Mouse (Mus musculus): ENCODE measurements at regions not wholly inside any gene's neighbourhood (a gene's known extent, or its start where the extent isn't known, plus 50 kb on each side); places are given as distances from the start of the nearest gene placed in this dataset.

- no peak overlapping the region for H3K27ac ChIP-seq
- H3K9me3 ChIP-seq = no peaks in the 10 kb centered on the region
- WGBS = 93% methylated on average over 1 of the region's 1 CpGs
- H3K4me1 ChIP-seq (replicated peaks) = no peaks in the 10 kb centered on the region; the same call in 1 of the 2 replicates
- ATAC-seq (ENCODE audit: insufficient number of reproducible peaks, insufficient read depth, low FRiP score, low TSS enrichment, low read depth) = no peak
- H3K36me3 ChIP-seq = no peaks in the 10 kb centered on the region
- H3K4me3 ChIP-seq (replicated peaks) = no peak overlapping the region
- no peak overlapping the region for H3K4me2 ChIP-seq
- no peaks in the 10 kb centered on the region for H3K27me3 ChIP-seq
- no peak overlapping the region for H3K9ac ChIP-seq (replicated peaks)
These were observed 684.9 kb upstream of the Adgrl4 start for GRCm38 (mm10) chr3:150752787-150753186.

DNA sequence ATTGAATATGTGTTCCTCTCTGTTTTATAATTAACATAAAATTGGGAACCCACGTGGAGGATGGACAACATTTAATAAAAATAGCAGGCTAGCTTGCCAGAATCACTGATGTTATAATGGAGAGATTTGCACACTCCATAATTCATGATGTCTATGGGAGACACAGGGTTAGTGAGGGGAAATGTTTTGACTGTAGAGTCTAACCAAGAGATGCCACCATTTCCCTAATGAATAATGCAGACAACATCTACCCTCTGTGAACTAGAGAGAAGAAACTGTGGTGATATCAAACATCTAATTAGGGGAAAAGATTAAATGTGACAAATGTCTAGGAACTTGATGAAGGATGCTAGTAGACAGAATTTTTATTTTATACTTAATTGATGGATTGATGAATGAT is 677.8 kb upstream of the Adgrl4 start:
- H3K27me3 ChIP-seq = no peaks in the 10 kb centered on the region
- no peaks in the 10 kb centered on the region for H3K36me3 ChIP-seq
- no peaks in the 10 kb centered on the region for H3K4me1 ChIP-seq (replicated peaks)
- no peak overlapping the region for H3K4me2 ChIP-seq
- H3K9me3 ChIP-seq = no peaks in the 10 kb centered on the region
- no peak overlapping the region for H3K9ac ChIP-seq (replicated peaks)
- H3K27ac ChIP-seq = no peak overlapping the region
- WGBS = 61% methylated on average over 1 of the region's 1 CpGs
- no peak overlapping the region for H3K4me3 ChIP-seq (replicated peaks)
- no peak for ATAC-seq (ENCODE audit: insufficient number of reproducible peaks, insufficient read depth, low FRiP score, low TSS enrichment, low read depth)

DNA sequence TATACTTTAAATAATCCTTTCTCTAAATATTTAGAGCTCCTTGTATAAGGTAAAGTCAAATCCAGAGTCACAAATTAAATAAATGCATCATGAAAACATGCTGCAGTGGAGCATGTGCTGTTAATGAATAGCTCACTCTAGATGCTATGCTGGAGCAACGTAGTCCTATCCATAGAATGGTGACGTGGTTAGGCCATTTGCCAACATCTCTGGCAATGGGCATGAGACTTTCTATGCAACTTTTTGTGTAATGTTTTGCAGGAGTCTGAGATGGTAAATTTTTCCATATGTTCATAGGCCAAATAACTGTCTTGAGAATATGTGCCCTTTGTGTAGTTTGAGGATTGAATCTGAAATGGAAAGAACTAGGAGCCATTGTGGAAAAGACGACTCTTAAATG is 653.1 kb upstream of the Adgrl4 start:
- Histone ChIP-seq H3K9ac (replicated peaks) (no peak overlapping the region), H3K9me3 (no peaks in the 10 kb centered on the region), H3K27me3 (no peaks in the 10 kb centered on the region), H3K36me3 (no peaks in the 10 kb centered on the region), H3K27ac (no peak overlapping the region), H3K4me3 (replicated peaks) (no peak overlapping the region), H3K4me1 (replicated peaks) (no peaks in the 10 kb centered on the region), H3K4me2 (no peak overlapping the region)
- WGBS = 82% methylated on average over 3 of the region's 3 CpGs
- ATAC-seq (ENCODE audit: insufficient number of reproducible peaks, insufficient read depth, low FRiP score, low TSS enrichment, low read depth) = no peak

- Histone ChIP-seq H3K36me3 (no peaks in the 10 kb centered on the region), H3K9ac (replicated peaks) (no peak overlapping the region), H3K4me1 (replicated peaks) (no peaks in the 10 kb centered on the region), H3K27ac (no peak overlapping the region), H3K4me2 (no peak overlapping the region), H3K27me3 (no peaks in the 10 kb centered on the region), H3K4me3 (replicated peaks) (no peak overlapping the region), H3K9me3 (no peaks in the 10 kb centered on the region)
- no peak for ATAC-seq (ENCODE audit: insufficient number of reproducible peaks, insufficient read depth, low FRiP score, low TSS enrichment, low read depth)
These were observed 619.9 kb upstream of the Adgrl4 start for GRCm38 (mm10) chr3:150817807-150818206.

GRCm38 (mm10) chr3:150819369-150819768 is 618.3 kb upstream of the Adgrl4 start:
- H3K9ac ChIP-seq (replicated peaks) = no peak overlapping the region
- 80% methylated on average over 4 of the region's 4 CpGs for WGBS
- no peaks in the 10 kb centered on the region for H3K36me3 ChIP-seq
- H3K4me1 ChIP-seq (replicated peaks) = no peaks in the 10 kb centered on the region
- no peak overlapping the region for H3K4me3 ChIP-seq (replicated peaks)
- no peak for ATAC-seq (ENCODE audit: insufficient number of reproducible peaks, insufficient read depth, low FRiP score, low TSS enrichment, low read depth)
- H3K27me3 ChIP-seq = no peaks in the 10 kb centered on the region
- H3K4me2 ChIP-seq = no peak overlapping the region
- no peaks in the 10 kb centered on the region for H3K9me3 ChIP-seq
- no peak overlapping the region for H3K27ac ChIP-seq

DNA sequence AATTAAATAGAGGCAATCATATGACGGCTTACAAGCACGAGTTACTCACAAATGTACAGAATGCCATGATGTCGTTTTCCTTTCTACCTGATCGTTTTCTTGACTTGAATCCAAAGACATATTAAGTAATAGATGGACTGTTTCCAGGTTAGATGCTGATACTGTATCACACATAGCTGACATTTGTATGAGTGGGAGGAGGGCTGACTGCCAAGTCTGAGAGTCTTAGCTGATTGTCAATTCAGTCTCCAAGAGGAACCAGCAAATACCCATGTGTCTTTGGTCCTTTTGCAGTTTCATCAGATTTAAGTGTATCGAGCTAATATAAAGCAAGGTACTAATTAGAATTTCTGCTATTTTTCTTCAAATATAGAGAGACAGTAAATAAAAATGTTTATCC is 617.6 kb upstream of the Adgrl4 start:
- no peaks in the 10 kb centered on the region for H3K27me3 ChIP-seq
- H3K4me2 ChIP-seq = no peak overlapping the region
- no peak overlapping the region for H3K9ac ChIP-seq (replicated peaks)
- H3K4me3 ChIP-seq (replicated peaks) = no peak overlapping the region
- H3K36me3 ChIP-seq = no peaks in the 10 kb centered on the region
- no peak overlapping the region for H3K27ac ChIP-seq
- ATAC-seq (ENCODE audit: insufficient number of reproducible peaks, insufficient read depth, low FRiP score, low TSS enrichment, low read depth) = no peak
- H3K4me1 ChIP-seq (replicated peaks) = no peaks in the 10 kb centered on the region
- 91% methylated on average over 5 of the region's 5 CpGs for WGBS
- H3K9me3 ChIP-seq = no peaks in the 10 kb centered on the region

GRCm38 (mm10) chr3:150846029-150846428 is 591.7 kb upstream of the Adgrl4 start:
- ATAC-seq (ENCODE audit: insufficient number of reproducible peaks, insufficient read depth, low FRiP score, low TSS enrichment, low read depth) = no peak
- no peak overlapping the region for H3K9ac ChIP-seq (replicated peaks)

GRCm38 (mm10) chr3:150852107-150852506 is 585.6 kb upstream of the Adgrl4 start:
- Histone ChIP-seq H3K4me2 (no peak overlapping the region), H3K9me3 (no peaks in the 10 kb centered on the region), H3K4me3 (replicated peaks) (no peak overlapping the region), H3K36me3 (no peaks in the 10 kb centered on the region), H3K27ac (no peak overlapping the region), H3K9ac (replicated peaks) (no peak overlapping the region), H3K27me3 (no peaks in the 10 kb centered on the region), H3K4me1 (replicated peaks) (no peaks in the 10 kb centered on the region)
- 66% methylated on average over 4 of the region's 4 CpGs for WGBS
- ATAC-seq (ENCODE audit: insufficient number of reproducible peaks, insufficient read depth, low FRiP score, low TSS enrichment, low read depth) = no peak

More at GRCm38 (mm10) chr3:150846029-150846428, 591.7 kb upstream of the Adgrl4 start:
- Histone ChIP-seq H3K4me1 (replicated peaks) (no peaks in the 10 kb centered on the region), H3K4me2 (no peak overlapping the region), H3K9me3 (no peaks in the 10 kb centered on the region), H3K27me3 (no peaks in the 10 kb centered on the region), H3K36me3 (no peaks in the 10 kb centered on the region), H3K4me3 (replicated peaks) (no peak overlapping the region), H3K27ac (no peak overlapping the region)
- WGBS = 94% methylated on average over 2 of the region's 2 CpGs

- Histone ChIP-seq H3K9me3 (no peaks in the 10 kb centered on the region), H3K36me3 (no peaks in the 10 kb centered on the region), H3K4me1 (replicated peaks) (no peaks in the 10 kb centered on the region), H3K9ac (replicated peaks) (no peak overlapping the region), H3K27ac (no peak overlapping the region), H3K4me3 (replicated peaks) (no peak overlapping the region), H3K27me3 (no peaks in the 10 kb centered on the region), H3K4me2 (no peak overlapping the region)
- no peak for ATAC-seq (ENCODE audit: insufficient number of reproducible peaks, insufficient read depth, low FRiP score, low TSS enrichment, low read depth)
- WGBS = 80% methylated on average over 2 of the region's 2 CpGs
These were observed 541.0 kb upstream of the Adgrl4 start for GRCm38 (mm10) chr3:150896668-150897067.

DNA sequence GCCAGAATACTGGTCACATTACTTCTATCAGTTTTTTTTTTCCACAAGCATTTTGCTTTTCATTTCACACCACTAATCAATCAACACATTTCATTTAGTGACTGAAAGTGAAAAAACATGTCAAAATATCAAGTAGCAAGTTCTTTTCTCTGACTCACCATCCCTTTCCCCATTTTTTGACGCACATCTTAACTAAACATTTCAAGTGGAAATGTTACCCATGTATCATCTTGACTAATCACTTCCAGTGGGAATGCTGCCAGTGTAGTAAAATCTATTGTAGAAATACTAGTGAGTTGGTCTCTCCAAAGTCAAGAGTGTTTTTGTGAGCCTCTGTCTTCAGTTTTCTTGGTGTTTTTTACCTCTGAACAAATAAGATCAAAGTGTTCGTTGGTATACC is 527.6 kb upstream of the Adgrl4 start:
- Histone ChIP-seq H3K27ac (no peak overlapping the region), H3K9ac (replicated peaks) (no peak overlapping the region), H3K4me2 (no peak overlapping the region), H3K9me3 (no peaks in the 10 kb centered on the region), H3K4me3 (replicated peaks) (no peak overlapping the region), H3K27me3 (no peaks in the 10 kb centered on the region), H3K4me1 (replicated peaks) (no peaks in the 10 kb centered on the region), H3K36me3 (no peaks in the 10 kb centered on the region)
- WGBS = 90% methylated on average over 2 of the region's 2 CpGs
- no peak for ATAC-seq (ENCODE audit: insufficient number of reproducible peaks, insufficient read depth, low FRiP score, low TSS enrichment, low read depth)

- 54% methylated on average over 1 of the region's 1 CpGs for WGBS
- Histone ChIP-seq H3K27ac (no peak overlapping the region), H3K4me2 (no peak overlapping the region), H3K9ac (replicated peaks) (no peak overlapping the region), H3K4me3 (replicated peaks) (no peak overlapping the region), H3K27me3 (no peaks in the 10 kb centered on the region), H3K36me3 (no peaks in the 10 kb centered on the region), H3K9me3 (no peaks in the 10 kb centered on the region), H3K4me1 (replicated peaks) (no peaks in the 10 kb centered on the region)
- no peak for ATAC-seq (ENCODE audit: insufficient number of reproducible peaks, insufficient read depth, low FRiP score, low TSS enrichment, low read depth)
These were observed 482.8 kb upstream of the Adgrl4 start for GRCm38 (mm10) chr3:150954897-150955296.

DNA sequence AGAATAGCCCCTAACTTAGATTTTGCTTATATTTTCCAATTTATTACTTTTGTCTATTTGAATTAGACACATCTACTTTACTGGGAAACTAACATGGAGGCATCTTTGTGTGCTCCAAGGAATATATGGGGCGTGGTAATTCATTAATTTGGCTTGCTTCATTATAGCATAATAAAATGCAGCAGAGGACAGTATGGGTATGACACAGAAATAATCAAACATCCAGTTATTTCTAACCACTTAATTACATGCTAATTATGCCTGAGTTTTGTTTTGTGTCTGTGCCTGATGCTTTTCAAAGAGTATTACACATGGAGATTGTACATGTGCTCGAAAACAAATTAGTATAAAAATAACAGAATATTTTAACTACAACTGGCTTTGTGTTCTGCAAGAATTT is 438.0 kb upstream of the Adgrl4 start:
- Histone ChIP-seq H3K9me3 (no peaks in the 10 kb centered on the region), H3K9ac (replicated peaks) (no peak overlapping the region), H3K27ac (no peak overlapping the region), H3K27me3 (no peaks in the 10 kb centered on the region), H3K4me1 (replicated peaks) (no peaks in the 10 kb centered on the region), H3K4me2 (no peak overlapping the region), H3K4me3 (replicated peaks) (no peak overlapping the region), H3K36me3 (no peaks in the 10 kb centered on the region)
- 79% methylated on average over 2 of the region's 2 CpGs for WGBS
- no peak for ATAC-seq (ENCODE audit: insufficient number of reproducible peaks, insufficient read depth, low FRiP score, low TSS enrichment, low read depth)
